Mouse (Mus musculus) midbrain, embryonic 10.5 days (tissue): ENCODE data around the gene March4. TPM values are rescaled to one million over a fixed set of nuclear protein-coding genes. Genes with fewer than 3 reads are reported as not detected.

Source experiments
- DNase-seq: peaks from one replicate; pipeline ENCODE4 v3.0.0-alpha.2; 2017; ENCODE audit warnings: low spot score
- H3K27ac ChIP-seq: fragments of 300-500 bp; sonication (generic); replicated peaks from 2 replicates; pipeline ENCODE4 v1.5.1; 2016; ENCODE audit warnings: mild to moderate bottlenecking
- H3K27me3 ChIP-seq: fragments of 300-500 bp; sonication (generic); 2 replicates; pipeline ENCODE4 v1.6.1; 2016; ENCODE audit warnings: low read depth, mild to moderate bottlenecking; ENCODE audit not compliant: poor library complexity, severe bottlenecking
- H3K36me3 ChIP-seq: fragments of 300-500 bp; sonication (generic); 2 replicates; pipeline ENCODE4 v1.6.1; 2016; ENCODE audit warnings: mild to moderate bottlenecking, moderate library complexity
- H3K4me1 ChIP-seq: fragments of 300-500 bp; sonication (generic); 2 replicates; pipeline ENCODE4 v1.6.1; 2016
- H3K4me3 ChIP-seq: fragments of 300-500 bp; sonication (generic); 2 replicates; pipeline ENCODE4 v1.5.1; 2016; ENCODE audit warnings: mild to moderate bottlenecking, moderate library complexity
- H3K9me3 ChIP-seq: fragments of 300-500 bp; sonication (generic); replicated peaks from 2 replicates; pipeline ENCODE4 v1.6.1; 2016; ENCODE audit warnings: mild to moderate bottlenecking
- WGBS: fragments of 180-500 bp; shearing (Covaris S2); methylation state at CpG from one replicate; pipeline ENCODE4 v1.1.7; 2016; 5-methylcytosine and 5-hydroxymethylcytosine counted together
- polyA plus RNA-seq: library from polyadenylated mRNA; unstranded; fragments of >200 nt; fragmentation: Nextera tagmentation; extraction: Ambion mirVana; gene quantifications from 2 replicates; pipeline ENCODE4 v1.2.1, GENCODE M21; 2016

March4 gene
- polyA plus RNA-seq, result 0.22 and 0.55 TPM in 2 replicates

DNA sequence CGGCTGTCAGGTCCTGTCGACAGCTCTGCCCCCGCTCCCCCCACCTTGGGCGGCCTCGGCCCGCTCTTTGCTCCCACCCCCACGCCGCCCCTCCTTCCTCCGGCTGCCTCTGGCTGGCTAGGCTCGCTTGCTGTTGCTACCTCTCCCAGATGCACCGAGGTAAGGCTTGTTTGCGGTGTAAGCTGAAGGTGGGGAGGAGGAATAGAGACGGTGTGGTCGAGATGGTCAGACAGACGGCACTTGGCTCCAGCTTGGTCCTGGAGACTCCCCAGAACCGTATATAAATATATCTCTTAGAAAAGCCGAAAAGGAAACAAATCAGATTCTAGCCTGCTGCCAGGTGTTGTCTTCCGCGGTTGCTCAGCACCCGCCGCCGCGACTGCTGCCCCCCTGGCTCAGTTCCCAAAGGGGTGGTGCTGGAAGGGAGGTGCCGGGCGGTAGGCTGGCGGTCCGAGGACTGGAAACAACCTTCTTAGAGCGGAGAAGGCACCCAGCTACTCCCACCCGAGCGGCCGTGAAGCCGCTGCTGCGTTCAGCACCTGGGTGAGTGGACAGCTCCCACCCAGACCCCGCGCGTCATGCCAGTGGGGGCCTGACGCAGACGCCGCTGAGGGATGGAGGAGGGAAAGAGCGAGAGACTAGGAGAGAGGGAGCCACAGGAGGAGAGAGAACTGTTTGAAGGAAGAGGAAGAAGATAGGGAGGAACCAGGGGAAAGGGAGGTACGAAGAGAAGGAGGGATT is at the start of gene March4:
TSS of gene March4 (minus strand) at position 320 of the 741 bp plus-strand sequence.
- no peaks in the 10 kb centered on the region for H3K36me3 ChIP-seq
- peaks cover 20% of the 10 kb centered on the region for H3K4me1 ChIP-seq
- H3K9me3 ChIP-seq, result no peaks in the 10 kb centered on the region
- under 1% methylated on average over 41 of the region's 41 CpGs for WGBS
- peak; percentile 83 for DNase-seq
- H3K27me3 ChIP-seq, result peaks cover 41% of the 10 kb centered on the region
- peak within 1 kb of the TSS; percentile 55 for H3K4me3 ChIP-seq
- peak within 1 kb of the TSS; percentile 15 for H3K27ac ChIP-seq

DNA sequence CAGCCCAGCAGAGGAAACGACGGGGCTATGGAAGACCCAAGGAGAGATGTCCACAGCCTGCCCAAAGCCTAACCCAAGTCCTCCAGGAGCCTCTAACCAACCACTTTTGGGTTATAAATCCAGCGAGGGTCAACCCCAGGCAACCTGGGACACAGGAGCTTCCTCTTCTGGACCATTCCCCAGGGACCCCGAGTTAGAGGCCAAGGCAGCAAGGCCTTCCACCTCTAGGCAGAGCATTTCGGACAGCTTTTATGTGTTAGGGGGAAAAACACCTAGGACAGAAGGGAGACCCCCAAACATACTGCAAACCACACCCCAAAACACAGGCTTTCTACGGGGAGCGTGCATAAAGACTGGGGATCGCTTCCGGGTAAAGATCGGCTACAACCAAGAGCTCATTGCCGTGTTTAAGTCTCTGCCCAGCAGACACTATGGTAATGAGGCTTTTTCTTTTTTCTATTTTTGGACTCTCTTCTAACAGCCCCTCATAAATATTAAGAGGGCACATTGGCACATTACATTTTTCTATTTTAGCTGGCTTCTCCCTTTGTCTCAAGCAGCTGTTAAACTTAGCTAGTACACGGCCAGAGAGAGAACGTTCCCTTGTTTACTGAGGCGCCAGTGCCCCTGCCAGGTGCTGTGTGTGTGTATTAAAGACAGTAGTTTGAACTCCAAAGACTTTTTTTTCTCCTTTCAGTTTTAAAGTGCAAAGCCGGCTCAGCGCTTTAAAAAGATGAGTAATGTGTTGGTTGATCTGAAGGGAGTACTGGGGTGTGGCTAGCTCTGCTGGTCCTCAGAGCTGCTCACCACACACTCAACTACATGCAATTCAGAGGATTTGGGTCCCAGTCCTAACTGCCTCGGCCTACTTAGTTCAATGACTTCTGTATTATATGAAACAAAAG is 49.5 kb upstream of the March4 start:
- Histone ChIP-seq H3K36me3 (peaks cover 48% of the 10 kb centered on the region), H3K9me3 (no peaks in the 10 kb centered on the region), H3K4me3 (no peak overlapping the region), H3K4me1 (peaks cover 22% of the 10 kb centered on the region), H3K27ac (no peak overlapping the region), H3K27me3 (no peaks in the 10 kb centered on the region)
- 94% methylated on average over 17 of the region's 17 CpGs for WGBS
- no peak for DNase-seq

DNA sequence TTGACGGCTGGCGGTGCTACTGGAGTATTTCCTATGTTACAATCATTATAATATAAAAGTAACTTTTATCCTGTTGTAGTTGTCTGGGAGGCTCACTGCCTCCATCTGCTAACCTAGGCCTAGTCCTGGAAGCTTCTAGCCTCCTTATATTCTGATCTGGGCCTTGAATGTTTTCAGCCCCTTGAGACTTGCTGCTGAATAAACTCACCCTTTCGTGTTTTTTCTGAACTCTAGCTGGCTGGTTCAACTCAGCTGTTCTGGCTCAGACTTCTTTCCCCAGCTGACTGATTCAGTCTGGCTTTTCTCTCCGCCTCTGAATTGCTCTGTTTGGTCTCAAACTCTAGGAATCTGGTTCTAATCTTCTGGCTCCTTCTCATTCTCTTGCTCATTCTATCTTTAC is 47.2 kb upstream of the March4 start:
- peaks cover 27% of the 10 kb centered on the region for H3K4me1 ChIP-seq
- H3K9me3 ChIP-seq, result no peaks in the 10 kb centered on the region
- H3K27ac ChIP-seq, result peak overlapping the region; percentile 90
- no peaks in the 10 kb centered on the region for H3K27me3 ChIP-seq
- 73% methylated on average over 4 of the region's 4 CpGs for WGBS
- peaks cover 34% of the 10 kb centered on the region for H3K36me3 ChIP-seq
- no peak for DNase-seq
- H3K4me3 ChIP-seq, result peak overlapping the region; percentile 71

GRCm38 (mm10) chr1:72582947-72583731 is 46.4 kb upstream of the March4 start, which contains the start of gene Smarcal1:
TSS of gene Smarcal1 (plus strand) at chr1:72583251.
- peaks cover 5% of the 10 kb centered on the region; the same call in 1 of the 2 replicates for H3K27me3 ChIP-seq
- WGBS, result under 1% methylated on average over 25 of the region's 25 CpGs
- H3K27ac ChIP-seq, result peak within 1 kb of the TSS; percentile 90
- H3K4me3 ChIP-seq, result peak within 1 kb of the TSS; percentile 71
- peaks cover 27% of the 10 kb centered on the region for H3K36me3 ChIP-seq
- no peaks in the 10 kb centered on the region for H3K9me3 ChIP-seq
- peak; percentile 93 for DNase-seq
- peaks cover 35% of the 10 kb centered on the region for H3K4me1 ChIP-seq

DNA sequence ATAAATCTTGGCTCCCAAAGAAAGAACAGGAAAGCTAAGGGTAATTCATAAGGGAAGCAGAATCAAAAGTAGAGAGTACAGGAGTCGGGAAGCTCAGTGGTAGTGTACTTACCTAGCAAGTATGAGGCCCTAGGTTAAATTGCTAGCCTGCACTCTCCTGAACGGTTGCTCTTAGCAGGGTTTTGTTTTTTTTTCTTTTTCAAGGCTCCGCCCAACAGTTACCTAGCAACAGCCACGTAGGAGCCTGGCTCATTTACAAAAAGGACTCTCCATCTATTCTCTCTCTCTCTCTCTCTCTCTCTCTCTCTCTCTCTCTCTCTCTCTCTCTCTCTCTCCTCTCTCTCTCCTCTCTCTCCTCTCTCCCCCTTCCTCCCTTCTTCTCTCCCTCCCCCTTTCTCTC is 42.1 kb upstream of the March4 start:
- DNase-seq, result no peak
- 29% methylated on average over 4 of the region's 4 CpGs for WGBS
- H3K36me3 ChIP-seq, result no peaks in the 10 kb centered on the region
- H3K9me3 ChIP-seq, result no peaks in the 10 kb centered on the region
- peaks cover 34% of the 10 kb centered on the region for H3K27me3 ChIP-seq
- H3K4me1 ChIP-seq, result peaks cover 38% of the 10 kb centered on the region
- peak overlapping the region; percentile 47 for H3K27ac ChIP-seq
- H3K4me3 ChIP-seq, result peak overlapping the region; percentile 17

GRCm38 (mm10) chr1:72578351-72578750 is 41.6 kb upstream of the March4 start:
- Histone ChIP-seq H3K9me3 (no peaks in the 10 kb centered on the region), H3K4me1 (peaks cover 35% of the 10 kb centered on the region), H3K27ac (peak overlapping the region; percentile 47), H3K36me3 (no peaks in the 10 kb centered on the region), H3K27me3 (peaks cover 34% of the 10 kb centered on the region), H3K4me3 (peak overlapping the region; percentile 17)
- peak; percentile 23 for DNase-seq
- WGBS, result 38% methylated on average over 15 of the region's 15 CpGs

DNA sequence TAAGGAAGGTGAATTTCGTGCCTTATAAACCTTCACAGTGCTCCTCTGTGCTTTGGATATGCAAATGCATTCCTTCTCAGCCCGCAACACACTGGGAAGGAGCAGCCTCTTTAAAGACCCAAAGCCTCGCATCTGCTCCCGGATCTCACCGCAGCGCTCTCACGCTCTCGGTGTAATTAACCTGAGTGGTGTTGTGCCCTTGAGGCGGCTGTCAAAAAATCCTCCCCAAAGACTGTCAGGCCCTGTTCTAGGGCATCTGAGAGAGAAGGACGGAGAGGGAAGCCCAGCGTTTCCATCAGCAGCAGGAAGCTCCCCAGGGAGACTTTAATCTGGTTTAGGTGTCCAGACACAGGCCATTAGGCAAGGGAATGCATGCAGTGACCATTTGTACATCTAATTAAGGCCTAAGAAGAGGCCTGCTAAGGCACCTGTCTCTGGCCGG is 40.8 kb upstream of the March4 start:
- Histone ChIP-seq H3K4me3 (peak overlapping the region; percentile 39), H3K27ac (peak overlapping the region; percentile 61), H3K4me1 (peaks cover 33% of the 10 kb centered on the region), H3K9me3 (no peaks in the 10 kb centered on the region), H3K36me3 (no peaks in the 10 kb centered on the region), H3K27me3 (peaks cover 34% of the 10 kb centered on the region)
- peak; percentile 40 for DNase-seq
- WGBS, result 2% methylated on average over 12 of the region's 12 CpGs

- Histone ChIP-seq H3K27me3 (peaks cover 34% of the 10 kb centered on the region), H3K4me3 (no peak overlapping the region), H3K9me3 (no peaks in the 10 kb centered on the region), H3K4me1 (peaks cover 30% of the 10 kb centered on the region), H3K36me3 (no peaks in the 10 kb centered on the region), H3K27ac (no peak overlapping the region)
- WGBS, result 59% methylated on average over 4 of the region's 4 CpGs
- no peak for DNase-seq
These were observed 38.4 kb upstream of the March4 start for GRCm38 (mm10) chr1:72575121-72575520.

DNA sequence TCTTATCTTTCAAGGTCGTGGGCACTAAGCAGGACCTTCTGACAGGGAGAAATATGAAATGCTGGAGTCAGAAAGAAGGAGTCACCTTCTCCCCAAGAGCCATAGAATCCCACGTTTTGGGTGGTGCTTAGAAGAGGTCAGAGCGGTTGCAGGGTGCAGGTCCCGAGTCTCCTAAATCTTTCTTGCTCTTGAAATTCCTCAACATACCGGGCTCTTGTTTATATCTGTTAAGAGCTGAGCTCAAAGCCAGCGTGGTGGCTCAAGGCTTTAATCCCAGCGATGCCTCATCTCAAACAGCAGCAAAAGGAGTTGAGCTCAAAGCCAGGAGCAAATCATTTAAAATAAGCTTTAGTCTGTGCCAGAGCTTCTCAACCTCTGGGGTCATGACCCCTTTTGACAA is 37.9 kb upstream of the March4 start:
- Histone ChIP-seq H3K27ac (no peak overlapping the region), H3K27me3 (peaks cover 34% of the 10 kb centered on the region), H3K4me3 (no peak overlapping the region), H3K36me3 (no peaks in the 10 kb centered on the region), H3K9me3 (no peaks in the 10 kb centered on the region), H3K4me1 (peaks cover 35% of the 10 kb centered on the region)
- no peak for DNase-seq
- WGBS, result 55% methylated on average over 7 of the region's 7 CpGs

DNA sequence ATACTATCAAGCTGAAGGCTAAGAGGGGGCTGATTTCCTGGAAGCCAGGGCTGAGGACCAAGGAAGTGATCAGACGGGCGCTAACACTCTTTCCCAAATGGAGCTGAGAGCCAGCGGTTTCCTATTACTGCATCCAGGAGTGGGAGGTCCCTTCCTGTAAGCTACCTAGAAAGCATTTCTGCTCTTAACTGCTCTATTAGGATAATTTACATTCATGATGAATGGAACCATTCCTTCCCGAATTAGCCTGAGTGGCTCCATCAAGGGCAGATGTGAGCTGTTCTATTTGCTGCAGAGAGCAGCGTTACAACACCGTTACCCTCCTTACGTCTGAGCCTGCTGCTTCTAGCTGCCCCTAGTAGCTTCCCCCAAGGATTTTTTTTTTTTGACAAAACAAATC is 37.3 kb upstream of the March4 start:
- H3K27ac ChIP-seq, result no peak overlapping the region
- DNase-seq, result no peak
- no peak overlapping the region for H3K4me3 ChIP-seq
- 82% methylated on average over 7 of the region's 7 CpGs for WGBS
- H3K27me3 ChIP-seq, result peaks cover 34% of the 10 kb centered on the region
- no peaks in the 10 kb centered on the region for H3K9me3 ChIP-seq
- H3K4me1 ChIP-seq, result peaks cover 36% of the 10 kb centered on the region
- no peaks in the 10 kb centered on the region for H3K36me3 ChIP-seq

DNA sequence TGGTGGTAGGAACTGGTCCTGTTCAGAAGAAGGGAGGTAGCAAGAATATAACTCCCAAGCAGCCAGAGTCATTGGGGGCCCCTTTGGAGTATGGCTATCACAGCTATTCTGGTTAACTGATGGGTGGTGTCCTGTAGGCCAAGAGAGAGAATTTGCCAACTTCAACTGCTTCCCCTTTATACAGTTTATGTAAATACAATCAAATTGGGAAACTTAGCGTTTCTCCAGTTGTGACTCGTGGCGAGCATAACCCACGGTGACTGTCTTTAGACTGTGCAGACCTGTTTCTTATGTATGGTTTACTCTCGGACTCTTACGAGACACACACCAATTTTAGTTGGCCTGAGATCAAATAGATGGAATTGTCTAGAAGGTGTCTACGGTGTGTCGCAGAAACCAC is 32.0 kb upstream of the March4 start:
- Histone ChIP-seq H3K4me1 (peaks cover 22% of the 10 kb centered on the region), H3K4me3 (no peak overlapping the region), H3K27me3 (no peaks in the 10 kb centered on the region), H3K9me3 (no peaks in the 10 kb centered on the region), H3K27ac (no peak overlapping the region), H3K36me3 (no peaks in the 10 kb centered on the region)
- no peak for DNase-seq
- 95% methylated on average over 8 of the region's 8 CpGs for WGBS

- DNase-seq, result no peak
- Histone ChIP-seq H3K9me3 (no peaks in the 10 kb centered on the region), H3K27ac (no peak overlapping the region), H3K36me3 (no peaks in the 10 kb centered on the region), H3K27me3 (no peaks in the 10 kb centered on the region), H3K4me3 (no peak overlapping the region), H3K4me1 (peaks cover 22% of the 10 kb centered on the region)
- whole genome bisulfite sequencing, result 40% methylated on average over 9 of the region's 9 CpGs
These were observed 30.3 kb upstream of the March4 start for GRCm38 (mm10) chr1:72567056-72567455.
